ENCODE assay signal across 8 mouse cellular contexts in genomic region chr11:22981041-22981440, GRCm38 (mm10). TPM values are rescaled to one million over a fixed set of nuclear protein-coding genes. Genes with fewer than 3 reads are reported as not detected.
DNase-seq lines count a peak whose midpoint lies in the region; ATAC-seq and TF ChIP-seq lines count a peak whose summit lies in the region.

No protein-coding gene starts in this region.

- intact Hi-C loops in gastrocnemius, postnatal 36 days (cut with DNase I) = loop anchor here (2.0 kb wide), 1 partner anchor 278 kb away; no protein-coding TSS in a partner anchor

- peak overlapping the region; percentile 72 for H3K4me3 ChIP-seq in kidney, postnatal 0 days (replicated peaks; ENCODE audit: low read depth, low read length)
- H3K4me3 ChIP-seq in embryonic facial prominence, embryonic 12.5 days = peak overlapping the region; percentile 47
- H3K4me3 ChIP-seq in intestine, embryonic 15.5 days (replicated peaks) = peak overlapping the region; percentile 64
- peak overlapping the region; percentile 69 for H3K4me3 ChIP-seq in neural tube, embryonic 12.5 days

- no peaks in the 10 kb centered on the region for H3K27me3 ChIP-seq in kidney, postnatal 0 days (ENCODE audit: insufficient read depth, low read length)
- no peaks in the 10 kb centered on the region for H3K27me3 ChIP-seq in embryonic facial prominence, embryonic 12.5 days
- H3K27me3 ChIP-seq in intestine, embryonic 15.5 days (replicated peaks) = no peaks in the 10 kb centered on the region
- H3K27me3 ChIP-seq in neural tube, embryonic 12.5 days (replicated peaks) = no peaks in the 10 kb centered on the region

- no peak for TF ChIP-seq CTCF in kidney, postnatal 0 days (IDR thresholded peaks at IDR 0.05; ENCODE audit: low read depth)

- 32% methylated on average over 4 of the region's 4 CpGs for WGBS in kidney, postnatal 0 days
- WGBS in embryonic facial prominence, embryonic 12.5 days = 47% methylated on average over 4 of the region's 4 CpGs
- 25% methylated on average over 4 of the region's 4 CpGs for WGBS in intestine, embryonic 15.5 days
- 45% methylated on average over 4 of the region's 4 CpGs for WGBS in neural tube, embryonic 12.5 days

- peak overlapping the region; percentile 81; the same call in 1 of the 2 replicates for H3K9ac ChIP-seq in kidney, postnatal 0 days (ENCODE audit: low read depth, low read length)
- H3K9ac ChIP-seq in embryonic facial prominence, embryonic 12.5 days = peak overlapping the region; percentile 74
- H3K9ac ChIP-seq in intestine, embryonic 15.5 days = peak overlapping the region; percentile 78; the same call in 1 of the 2 replicates
- H3K9ac ChIP-seq in neural tube, embryonic 12.5 days = peak overlapping the region; percentile 73; the same call in 1 of the 2 replicates

- H3K4me2 ChIP-seq in kidney, postnatal 0 days (ENCODE audit: low read length) = peak overlapping the region; percentile 75
- H3K4me2 ChIP-seq in embryonic facial prominence, embryonic 12.5 days (replicated peaks) = peak overlapping the region; percentile 80
- H3K4me2 ChIP-seq in intestine, embryonic 15.5 days (replicated peaks) = peak overlapping the region; percentile 63
- H3K4me2 ChIP-seq in neural tube, embryonic 12.5 days (replicated peaks) = peak overlapping the region; percentile 85

- peaks cover 8% of the 10 kb centered on the region; the same call in 1 of the 2 replicates for H3K4me1 ChIP-seq in kidney, postnatal 0 days (replicated peaks; ENCODE audit: insufficient read depth, low read length)
- H3K4me1 ChIP-seq in embryonic facial prominence, embryonic 12.5 days = peaks cover 6% of the 10 kb centered on the region
- H3K4me1 ChIP-seq in intestine, embryonic 15.5 days (replicated peaks) = peaks cover 9% of the 10 kb centered on the region
- H3K4me1 ChIP-seq in neural tube, embryonic 12.5 days = peaks cover 20% of the 10 kb centered on the region

- H3K27ac ChIP-seq in kidney, postnatal 0 days = peak overlapping the region; percentile 97; the same call in 1 of the 2 replicates
- H3K27ac ChIP-seq in embryonic facial prominence, embryonic 12.5 days = no peak overlapping the region
- H3K27ac ChIP-seq in intestine, embryonic 15.5 days = no peak overlapping the region; the same call in 1 of the 2 replicates
- H3K27ac ChIP-seq in neural tube, embryonic 12.5 days = no peak overlapping the region

- no peak for DNase-seq in kidney, postnatal 0 days (ENCODE audit: low spot score)
- no peak for DNase-seq in kidney, adult 11 months
- no peak for DNase-seq in right cerebral cortex, postnatal 4 days
- no peak for DNase-seq in layer of hippocampus, postnatal 14 days (ENCODE audit: low spot score in 2 of 2)
- DNase-seq in gastrocnemius, postnatal 36 days = no peak

- no peaks in the 10 kb centered on the region; the same call in 1 of the 2 replicates for H3K36me3 ChIP-seq in kidney, postnatal 0 days (ENCODE audit: insufficient read depth, low read length)
- H3K36me3 ChIP-seq in embryonic facial prominence, embryonic 12.5 days = peaks cover 16% of the 10 kb centered on the region
- 0 out of 2 replicates have a peak, but pooled peaks cover 3% of the 10 kb centered on the region for H3K36me3 ChIP-seq in intestine, embryonic 15.5 days
- peaks cover 10% of the 10 kb centered on the region; the same call in 1 of the 2 replicates for H3K36me3 ChIP-seq in neural tube, embryonic 12.5 days

- no peaks in the 10 kb centered on the region for H3K9me3 ChIP-seq in kidney, postnatal 0 days (replicated peaks; ENCODE audit: low read length)
- no peaks in the 10 kb centered on the region for H3K9me3 ChIP-seq in embryonic facial prominence, embryonic 12.5 days
- H3K9me3 ChIP-seq in intestine, embryonic 15.5 days = no peaks in the 10 kb centered on the region
- H3K9me3 ChIP-seq in neural tube, embryonic 12.5 days = no peaks in the 10 kb centered on the region

- ATAC-seq in kidney, postnatal 0 days (replicated peaks; ENCODE audit: low FRiP score, low read depth) = no peak
- no peak for ATAC-seq in embryonic facial prominence, embryonic 12.5 days (ENCODE audit: insufficient number of reproducible peaks, insufficient read depth, low FRiP score, low TSS enrichment)
- no peak for ATAC-seq in intestine, embryonic 15.5 days
- ATAC-seq in neural tube, embryonic 12.5 days (ENCODE audit: low FRiP score, low read depth) = no peak

RNA-seq across cellular contexts. Expression of gene Gm28048, which starts 0.8 kb away (rescaled TPM):
- polyA plus RNA-seq in kidney, postnatal 0 days (2015; fragmentation: Nextera tagmentation; extraction: Ambion mirVana) = 34.8 and 36.5 TPM in 2 replicates
- 7.5 and 9.4 TPM in 2 replicates for polyA plus RNA-seq in embryonic facial prominence, embryonic 12.5 days (2016; fragmentation: Nextera tagmentation; extraction: Ambion mirVana)
- 13.1 and 16.2 TPM in 2 replicates for polyA plus RNA-seq in intestine, embryonic 15.5 days (2015; fragmentation: Nextera tagmentation; extraction: Ambion mirVana)
- 5.6 and 6.2 TPM in 2 replicates for polyA plus RNA-seq in neural tube, embryonic 12.5 days (2016; fragmentation: Nextera tagmentation; extraction: Ambion mirVana)
- 1 to 10 TPM; 8.5 to 9.1 TPM for total RNA-seq in layer of hippocampus, postnatal 14 days (2021)
- 1 to 10 TPM in 1 of 2 experiments, not detected in 1; 1.5 TPM for total RNA-seq in gastrocnemius, postnatal 36 days (2021)

RNA-seq across cellular contexts. Expression of gene Commd1, which starts 1.1 kb away (rescaled TPM):
- 390 and 427 TPM in 2 replicates for polyA plus RNA-seq in kidney, postnatal 0 days (2015; fragmentation: Nextera tagmentation; extraction: Ambion mirVana)
- polyA plus RNA-seq in embryonic facial prominence, embryonic 12.5 days (2016; fragmentation: Nextera tagmentation; extraction: Ambion mirVana) = 358 and 366 TPM in 2 replicates
- 375 and 384 TPM in 2 replicates for polyA plus RNA-seq in intestine, embryonic 15.5 days (2015; fragmentation: Nextera tagmentation; extraction: Ambion mirVana)
- polyA plus RNA-seq in neural tube, embryonic 12.5 days (2016; fragmentation: Nextera tagmentation; extraction: Ambion mirVana) = 302 and 325 TPM in 2 replicates
- total RNA-seq in layer of hippocampus, postnatal 14 days (2021) = 10 to 100 TPM; 54.8 to 61.3 TPM
- total RNA-seq in gastrocnemius, postnatal 36 days (2021) = 100 to 1,000 TPM in 1 of 2 experiments, 10 to 100 TPM in 1; 97.4 to 102 TPM

RNA-seq across cellular contexts. Expression of gene Zrsr1, which starts 9.2 kb away (rescaled TPM):
- polyA plus RNA-seq in kidney, postnatal 0 days (2015; fragmentation: Nextera tagmentation; extraction: Ambion mirVana) = 3.4 and 3.7 TPM in 2 replicates
- polyA plus RNA-seq in embryonic facial prominence, embryonic 12.5 days (2016; fragmentation: Nextera tagmentation; extraction: Ambion mirVana) = 3.6 and 4.7 TPM in 2 replicates
- 2.4 and 2.9 TPM in 2 replicates for polyA plus RNA-seq in intestine, embryonic 15.5 days (2015; fragmentation: Nextera tagmentation; extraction: Ambion mirVana)
- 4.6 and 6.3 TPM in 2 replicates for polyA plus RNA-seq in neural tube, embryonic 12.5 days (2016; fragmentation: Nextera tagmentation; extraction: Ambion mirVana)
- 10 to 100 TPM; 50.8 to 57.3 TPM for total RNA-seq in layer of hippocampus, postnatal 14 days (2021)
- total RNA-seq in gastrocnemius, postnatal 36 days (2021) = 10 to 100 TPM; 11.2 to 17.6 TPM

RNA-seq across cellular contexts. Expression of gene Cct4, which starts 9.3 kb away (rescaled TPM):
- polyA plus RNA-seq in kidney, postnatal 0 days (2015; fragmentation: Nextera tagmentation; extraction: Ambion mirVana) = 223 and 238 TPM in 2 replicates
- 328 and 333 TPM in 2 replicates for polyA plus RNA-seq in embryonic facial prominence, embryonic 12.5 days (2016; fragmentation: Nextera tagmentation; extraction: Ambion mirVana)
- polyA plus RNA-seq in intestine, embryonic 15.5 days (2015; fragmentation: Nextera tagmentation; extraction: Ambion mirVana) = 256 and 268 TPM in 2 replicates
- 346 and 347 TPM in 2 replicates for polyA plus RNA-seq in neural tube, embryonic 12.5 days (2016; fragmentation: Nextera tagmentation; extraction: Ambion mirVana)
- total RNA-seq in layer of hippocampus, postnatal 14 days (2021) = 100 to 1,000 TPM; 101 to 103 TPM
- total RNA-seq in gastrocnemius, postnatal 36 days (2021) = 10 to 100 TPM; 88.5 to 98.1 TPM

RNA-seq across cellular contexts. Expression of gene Fam161a, which starts 26.3 kb away (rescaled TPM):
- 4.0 and 4.3 TPM in 2 replicates for polyA plus RNA-seq in kidney, postnatal 0 days (2015; fragmentation: Nextera tagmentation; extraction: Ambion mirVana)
- polyA plus RNA-seq in embryonic facial prominence, embryonic 12.5 days (2016; fragmentation: Nextera tagmentation; extraction: Ambion mirVana) = 4.7 and 5.5 TPM in 2 replicates
- 1.5 and 1.8 TPM in 2 replicates for polyA plus RNA-seq in intestine, embryonic 15.5 days (2015; fragmentation: Nextera tagmentation; extraction: Ambion mirVana)
- 3.3 and 4.8 TPM in 2 replicates for polyA plus RNA-seq in neural tube, embryonic 12.5 days (2016; fragmentation: Nextera tagmentation; extraction: Ambion mirVana)
- 1 to 10 TPM; 3.8 to 6.9 TPM for total RNA-seq in layer of hippocampus, postnatal 14 days (2021)
- total RNA-seq in gastrocnemius, postnatal 36 days (2021) = 1 to 10 TPM; 1.8 to 2.8 TPM
